Mouse (Mus musculus) forelimb bud, embryonic 11.5 days (tissue): Measurements from ENCODE around the gene Kpna7.
"Not testable (repeated sequence)": the region's sequence is repeated elsewhere in the genome, so short reads cannot be mapped to it uniquely, and the experiment has no call there.

ENCODE experiments used
- DNase-seq: peaks from one replicate; pipeline ENCODE4 v3.0.0-alpha.2; 2012; ENCODE audit warnings: low read depth, low spot score

Gene Kpna7

DNA sequence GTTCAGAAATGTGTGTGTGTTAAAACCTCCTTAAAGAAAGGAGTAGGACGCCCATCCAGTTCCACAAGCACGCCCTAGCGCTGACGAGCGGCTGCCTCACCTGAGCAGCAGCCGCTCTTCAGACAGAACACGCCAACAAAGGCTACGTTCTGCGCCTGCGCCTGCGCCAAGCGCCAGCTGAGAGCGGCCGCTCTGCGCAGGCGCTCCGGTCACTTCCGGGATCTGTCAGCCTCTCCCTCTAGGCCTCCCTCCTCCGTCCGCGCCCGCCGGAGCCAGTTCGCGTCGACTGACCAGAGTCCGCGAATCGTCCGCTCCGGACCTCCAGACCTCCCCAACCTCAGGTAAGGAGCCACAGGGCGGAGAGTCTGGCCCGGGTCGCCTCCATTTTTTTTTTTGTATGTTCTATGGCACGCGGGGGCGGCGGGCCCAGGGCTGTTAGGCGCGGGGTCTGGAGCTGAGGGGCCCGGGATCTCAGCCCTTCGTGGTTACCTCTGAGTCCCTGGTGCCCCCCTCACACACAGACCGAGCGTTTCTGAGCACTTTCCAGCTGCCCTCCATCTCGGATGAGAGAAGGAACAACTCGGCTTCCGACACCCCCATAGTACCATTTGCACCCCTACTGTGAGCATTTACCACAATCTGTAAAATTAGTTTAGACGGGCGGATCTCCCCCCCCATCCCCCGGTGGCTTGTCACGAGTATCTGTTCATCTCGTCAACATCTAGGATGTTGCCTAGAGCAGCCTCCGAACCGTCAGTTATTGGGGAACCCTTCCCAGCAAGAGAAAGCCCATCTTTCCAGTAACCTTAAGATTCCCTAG is at the start of gene Kpna7, which contains the start of gene Arpc1a:
Kpna7 (minus strand) TSS at position 399 of the 820 bp plus-strand sequence.
Arpc1a (plus strand) TSS at position 199 of the 820 bp plus-strand sequence.
- peak; percentile 96 for DNase-seq

DNA sequence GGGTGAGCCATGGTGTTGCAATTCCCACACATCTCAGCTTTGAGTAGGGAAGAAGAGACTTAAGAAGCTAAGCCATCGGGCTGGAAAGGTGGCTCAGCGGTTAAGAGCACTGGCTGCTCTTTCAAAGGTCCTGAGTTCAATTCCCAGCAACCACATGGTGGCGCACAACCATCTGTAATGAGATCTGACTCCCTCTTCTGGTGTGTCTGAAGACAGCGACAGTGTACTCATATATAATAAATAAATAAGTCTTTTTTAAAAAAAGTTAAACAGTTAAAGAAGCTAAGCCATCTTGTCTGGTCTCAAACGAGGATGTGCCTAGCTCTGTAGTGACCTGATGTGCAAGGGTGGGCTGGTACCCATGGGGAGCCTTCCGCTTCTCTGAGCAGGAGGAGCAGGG is 49.4 kb upstream of the Kpna7 start:
- not testable (repeated sequence) for DNase-seq

DNA sequence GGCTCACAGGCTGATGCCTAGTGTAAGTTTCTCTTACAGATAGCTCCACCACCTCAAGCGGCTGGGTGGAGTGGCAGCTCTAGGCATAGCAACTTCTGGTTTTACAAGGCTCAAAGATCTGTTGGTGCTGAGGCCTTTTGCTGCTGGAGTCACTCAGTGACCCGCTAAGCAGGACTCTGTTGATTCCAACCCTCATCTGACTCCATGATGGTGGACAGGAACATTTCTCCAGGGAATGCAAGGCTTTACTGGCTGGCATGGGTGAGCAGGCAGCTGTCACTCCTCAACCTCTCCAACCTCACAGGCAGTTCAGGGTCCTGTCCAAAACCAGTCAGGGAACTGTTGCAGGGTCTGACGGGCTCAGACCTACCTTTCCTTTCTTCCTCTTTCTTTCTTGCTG is 47.2 kb upstream of the Kpna7 start:
- DNase-seq: no peak

DNA sequence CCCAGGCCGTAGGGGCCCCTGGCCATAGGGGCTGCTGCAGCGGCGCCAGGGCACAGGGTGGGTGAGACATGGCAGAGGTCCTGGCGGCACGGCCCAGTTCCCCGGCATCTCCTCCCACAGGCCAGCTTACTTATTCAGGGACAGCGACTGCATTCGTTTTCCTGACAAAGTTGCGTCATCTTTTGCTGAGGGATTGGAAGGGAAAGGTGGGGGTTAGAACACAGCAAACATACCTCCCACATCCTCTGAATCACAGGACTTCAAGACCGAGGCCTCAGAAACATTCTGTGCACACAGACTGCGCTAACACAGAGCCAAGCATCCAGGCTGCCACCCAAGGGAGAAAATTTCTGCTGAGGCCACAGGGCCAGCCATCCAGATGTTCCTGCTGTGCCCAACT is 46.4 kb upstream of the Kpna7 start:
- DNase-seq: no peak

DNA sequence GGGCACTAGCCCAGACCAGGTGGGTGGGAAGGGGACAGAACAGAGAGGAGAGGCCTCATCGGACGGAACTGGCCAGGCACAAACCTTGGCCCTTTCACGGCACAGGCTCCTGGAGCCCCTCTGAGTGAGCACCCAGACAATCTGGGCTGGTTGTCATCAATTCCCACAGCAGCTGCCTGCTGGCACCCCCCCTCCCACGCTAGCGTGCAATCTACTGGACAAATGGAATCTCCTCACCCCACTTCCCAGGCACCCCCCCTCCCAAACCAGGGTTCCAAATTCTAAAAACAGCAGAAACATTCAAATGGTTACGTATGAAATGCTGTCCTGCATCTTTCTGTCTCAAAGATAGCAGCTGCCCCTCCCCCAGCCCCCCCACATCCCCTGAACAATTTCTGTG is 45.9 kb upstream of the Kpna7 start:
- not testable (repeated sequence) for DNase-seq

DNA sequence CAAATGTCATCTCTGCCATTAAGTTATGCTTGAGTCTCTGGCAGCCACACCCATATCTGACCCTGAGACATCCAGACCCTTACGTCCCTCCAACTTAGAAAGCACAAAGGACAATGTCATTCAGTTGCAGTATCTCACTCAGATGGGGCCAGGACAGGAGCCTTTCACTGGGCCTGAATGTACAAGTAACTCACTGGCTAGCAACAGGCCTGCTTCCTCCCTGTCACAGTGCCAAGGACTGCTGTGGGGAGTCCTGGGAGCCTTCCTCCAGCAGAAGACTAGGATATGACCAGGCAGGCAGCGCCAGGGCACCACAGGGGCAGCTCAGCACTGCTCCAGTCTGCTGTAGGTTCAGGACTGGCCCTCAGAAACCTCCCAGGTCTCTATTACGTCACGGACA is 45.3 kb upstream of the Kpna7 start:
- no peak for DNase-seq

DNA sequence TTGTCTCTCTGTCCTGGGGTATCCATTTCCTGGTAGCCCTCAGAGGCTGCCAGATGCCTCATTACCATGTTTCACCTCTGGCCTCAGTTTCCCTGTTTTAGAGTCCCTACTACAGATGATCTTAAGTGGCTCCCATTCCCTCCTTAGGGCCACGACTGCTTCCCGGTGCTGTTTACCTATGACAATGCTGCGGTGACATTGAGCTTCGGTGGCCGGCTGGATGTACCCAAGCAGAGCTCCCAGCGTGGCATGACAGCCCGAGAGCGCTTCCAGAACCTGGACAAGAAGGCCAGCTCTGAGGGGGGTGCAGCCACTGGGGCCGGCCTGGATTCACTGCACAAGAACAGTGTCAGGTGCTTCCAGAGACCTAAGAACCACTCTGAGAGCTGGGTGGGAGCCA is 42.8 kb upstream of the Kpna7 start:
- DNase-seq: no peak

DNA sequence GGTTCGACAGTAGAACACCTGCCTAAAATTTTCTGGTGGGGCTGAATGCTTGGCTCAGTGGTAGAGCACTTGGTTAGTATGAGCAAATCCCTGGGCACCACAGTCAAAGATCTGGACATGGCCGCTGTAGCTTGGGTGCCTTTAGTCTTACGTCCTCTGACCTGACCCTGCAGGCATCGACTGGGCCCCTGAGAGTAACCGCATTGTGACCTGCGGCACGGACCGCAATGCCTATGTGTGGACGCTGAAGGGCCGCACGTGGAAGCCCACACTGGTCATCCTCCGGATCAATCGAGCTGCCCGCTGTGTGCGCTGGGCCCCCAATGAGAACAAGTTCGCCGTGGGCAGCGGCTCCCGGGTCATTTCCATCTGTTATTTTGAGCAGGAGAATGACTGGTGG is 39.6 kb upstream of the Kpna7 start:
- no peak for DNase-seq

DNA sequence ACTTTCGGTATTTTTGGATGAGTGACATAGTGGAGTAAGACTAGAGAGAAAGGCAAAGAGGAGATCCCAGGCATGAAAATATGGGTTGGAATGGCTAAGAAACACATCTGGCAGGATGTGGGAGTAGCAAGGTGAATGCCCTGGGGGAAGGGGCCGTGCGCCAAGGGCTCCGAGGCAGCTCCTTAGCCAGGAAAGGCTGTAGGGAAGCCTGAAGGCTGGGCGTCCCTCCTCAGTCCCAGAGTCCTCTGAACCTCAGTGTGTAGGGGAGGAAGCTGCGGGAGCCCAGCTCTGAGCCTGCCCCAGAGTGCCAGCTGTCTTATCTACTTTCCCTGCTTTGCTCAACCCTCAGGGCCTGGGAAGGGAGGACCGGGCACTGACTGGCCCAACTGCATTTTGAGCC is 37.1 kb upstream of the Kpna7 start:
- DNase-seq: no peak

DNA sequence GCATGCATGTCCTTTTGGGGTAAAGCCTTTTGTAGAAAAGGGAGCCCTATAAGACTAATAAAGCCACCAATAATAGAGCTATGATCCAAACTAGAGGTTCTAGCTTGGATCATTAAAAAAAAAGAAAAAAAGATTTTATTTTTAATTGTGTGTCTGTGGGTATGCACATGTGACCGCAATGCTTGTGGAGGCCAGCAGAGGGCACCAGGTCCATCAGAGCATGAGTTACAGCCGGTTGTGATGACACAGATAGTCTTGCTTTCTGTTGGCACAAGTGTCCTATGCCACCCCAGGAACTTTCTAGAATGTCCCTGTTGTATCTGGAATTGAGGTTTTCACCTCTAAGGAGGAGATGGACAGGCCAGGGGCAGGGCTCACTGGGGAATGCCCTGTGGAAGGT is 35.6 kb upstream of the Kpna7 start:
- DNase-seq: no peak

DNA sequence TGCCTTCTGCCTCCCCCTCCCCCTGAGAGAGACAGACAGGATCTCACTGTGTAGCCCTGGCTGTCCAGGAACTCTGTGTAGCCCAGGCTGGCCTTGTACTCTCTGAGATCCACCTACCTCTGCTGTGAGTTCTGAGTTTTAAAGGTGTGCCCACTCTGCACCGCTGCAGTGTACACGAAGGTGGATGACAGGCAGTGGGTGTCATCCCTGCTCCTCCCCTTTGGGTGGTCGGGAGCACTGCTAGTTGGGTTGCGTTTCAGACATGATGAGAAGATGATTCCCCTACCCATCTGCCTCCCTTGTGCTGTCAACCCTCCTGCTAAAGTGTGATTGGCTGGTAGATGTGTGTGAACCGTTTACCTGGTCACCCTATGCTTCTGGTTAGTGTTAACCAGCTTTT is 34.6 kb upstream of the Kpna7 start:
- no peak for DNase-seq

DNA sequence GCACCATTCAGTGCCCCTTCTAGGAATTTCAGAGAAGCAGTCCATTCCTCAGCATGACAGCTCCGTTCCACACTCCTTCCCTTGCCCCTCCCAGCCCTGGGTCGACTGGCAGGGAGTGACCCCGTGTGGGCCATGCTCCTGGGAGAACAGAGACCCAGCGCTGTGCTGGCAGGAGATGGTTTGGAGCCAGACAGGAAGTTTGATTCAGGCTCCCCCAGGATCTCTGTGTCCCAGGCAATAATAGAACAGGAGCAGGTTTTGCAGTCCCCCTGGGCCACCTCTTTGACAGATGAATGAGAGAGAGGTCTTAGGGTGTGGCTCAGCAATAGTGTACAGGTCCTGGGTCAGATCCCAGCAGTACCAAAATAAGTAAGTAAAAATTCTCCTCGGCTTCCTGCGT is 34.2 kb upstream of the Kpna7 start:
- DNase-seq: no peak

DNA sequence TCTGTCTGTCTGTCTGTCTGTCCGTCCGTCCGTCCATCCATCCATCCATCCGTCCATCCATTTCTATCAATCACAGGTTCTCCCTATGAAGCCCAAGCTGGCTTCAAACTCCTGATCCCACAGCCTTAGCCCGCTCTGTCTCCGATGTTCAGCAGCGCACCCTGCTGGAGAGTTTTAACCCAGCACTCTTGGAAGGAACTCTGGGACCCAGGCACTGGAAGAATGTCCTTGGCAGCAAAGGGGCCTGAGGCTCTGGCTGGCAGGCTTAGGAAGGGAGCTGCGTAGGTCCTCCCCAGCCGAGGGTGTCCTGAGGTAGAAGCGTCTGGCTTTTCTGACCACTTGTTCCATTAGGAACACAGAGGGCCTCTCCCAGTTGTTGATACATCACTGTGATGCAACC is 33.1 kb upstream of the Kpna7 start:
- DNase-seq: peak; percentile 66

DNA sequence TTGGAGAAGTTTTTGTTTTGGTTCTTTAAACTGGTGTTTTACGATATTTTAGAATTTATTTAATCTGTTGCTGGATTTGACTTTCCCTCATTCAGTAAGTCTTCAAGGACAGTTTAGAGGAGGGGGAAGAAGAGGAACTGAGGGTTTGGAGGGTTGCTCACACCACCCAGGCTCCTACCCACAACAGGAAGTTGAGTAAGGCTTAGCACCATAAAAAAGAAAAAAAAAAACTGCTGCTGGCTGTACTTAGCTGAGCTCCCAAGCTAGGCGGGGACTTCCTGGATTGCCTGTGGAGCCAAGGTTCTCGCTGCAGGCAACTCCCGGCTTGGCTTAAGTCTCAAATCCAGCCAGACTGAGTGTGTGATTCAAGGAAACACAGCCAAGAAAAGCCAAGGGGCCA is 32.5 kb upstream of the Kpna7 start:
- no peak for DNase-seq

DNA sequence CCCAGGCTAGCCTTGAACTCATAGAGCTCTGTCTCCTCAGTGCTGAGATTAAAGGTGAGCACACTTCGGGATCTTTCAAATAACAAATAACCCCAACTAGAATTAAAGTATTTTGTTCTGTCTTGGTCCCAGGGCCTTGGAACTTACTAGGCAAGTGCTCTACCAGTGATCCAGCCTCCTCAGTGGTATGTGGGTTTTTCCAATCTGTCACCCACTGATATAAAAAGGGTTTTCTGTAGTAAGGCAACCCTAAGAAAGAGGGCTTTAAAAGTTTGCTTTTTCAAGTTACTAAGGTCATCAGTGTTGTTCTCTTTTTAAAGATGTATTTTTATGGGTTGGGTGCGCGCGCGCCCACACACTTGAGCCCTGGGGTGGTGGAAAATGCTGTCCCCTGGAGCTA is 31.9 kb upstream of the Kpna7 start:
- DNase-seq: no peak

DNA sequence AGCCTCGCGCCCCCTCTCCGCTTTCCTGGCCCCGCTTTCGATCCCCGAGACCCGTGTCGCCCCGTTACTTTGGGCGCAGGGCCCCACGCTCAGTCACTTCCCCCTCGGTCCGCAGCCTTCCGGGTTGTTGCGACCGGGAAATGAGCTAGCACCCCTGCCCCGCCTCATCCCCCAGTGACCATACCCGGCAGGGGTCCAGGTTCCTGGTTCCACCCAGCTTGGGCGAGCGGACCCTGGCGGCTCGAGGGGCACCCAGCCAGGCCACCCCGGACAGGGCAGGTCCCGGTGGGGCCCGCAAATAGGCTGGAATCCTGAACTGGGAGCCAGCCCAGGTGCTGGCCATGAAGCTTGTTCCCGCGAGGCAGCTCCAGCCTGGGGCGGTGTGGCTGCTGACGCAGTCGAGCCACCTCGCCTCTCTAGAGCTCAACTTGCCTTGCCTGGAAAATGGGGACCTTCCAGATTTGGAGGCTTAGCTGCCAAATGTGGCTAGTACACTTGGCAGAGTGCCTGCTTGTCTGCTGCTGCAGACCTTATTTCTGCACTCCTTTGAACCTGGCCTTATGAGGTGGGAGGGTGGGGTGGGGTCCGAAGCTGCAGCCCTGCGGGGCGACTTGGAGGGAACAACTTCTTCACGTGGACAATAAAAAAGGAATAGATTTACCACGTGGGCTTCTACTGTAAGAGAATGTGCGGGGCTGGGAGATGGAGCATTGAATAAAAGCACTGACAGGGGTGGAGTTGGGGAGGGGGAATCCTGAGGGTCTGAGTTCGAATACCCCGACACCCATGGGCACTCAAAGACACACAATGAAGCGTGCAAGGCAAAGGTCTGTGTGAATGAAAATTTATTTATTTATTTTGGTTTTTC is 31.0 kb upstream of the Kpna7 start:
- DNase-seq: no peak

DNA sequence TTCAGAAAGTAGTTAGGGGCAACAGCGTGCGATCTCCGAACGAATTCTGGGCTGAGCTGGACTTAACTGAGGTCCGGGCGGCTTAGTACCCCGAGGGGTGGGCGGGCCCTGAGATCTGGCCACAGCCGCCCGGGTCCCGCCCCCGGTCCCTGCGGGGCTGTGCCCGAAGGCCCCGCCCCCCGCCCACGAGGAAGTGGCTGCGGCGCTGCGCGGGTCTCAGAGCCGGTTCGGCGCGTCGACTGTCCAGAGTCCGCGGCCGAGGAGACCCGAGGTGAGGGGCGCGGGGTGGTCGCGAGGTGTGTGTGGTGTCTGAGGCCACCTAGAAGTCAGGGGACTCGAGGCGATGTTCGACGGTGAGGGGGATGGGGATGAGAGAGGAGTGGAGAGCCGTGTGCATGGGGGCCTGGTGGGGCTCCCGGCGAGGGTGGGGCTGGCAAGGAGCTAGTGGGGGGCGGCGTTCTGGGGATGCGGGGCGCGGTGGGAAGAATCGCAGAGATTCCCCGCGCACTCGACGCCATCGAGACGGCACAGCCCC is 30.3 kb upstream of the Kpna7 start, which contains the start of gene Arpc1b:
Arpc1b (plus strand) TSS at position 145 of the 535 bp plus-strand sequence.
- DNase-seq: peak; percentile 28

DNA sequence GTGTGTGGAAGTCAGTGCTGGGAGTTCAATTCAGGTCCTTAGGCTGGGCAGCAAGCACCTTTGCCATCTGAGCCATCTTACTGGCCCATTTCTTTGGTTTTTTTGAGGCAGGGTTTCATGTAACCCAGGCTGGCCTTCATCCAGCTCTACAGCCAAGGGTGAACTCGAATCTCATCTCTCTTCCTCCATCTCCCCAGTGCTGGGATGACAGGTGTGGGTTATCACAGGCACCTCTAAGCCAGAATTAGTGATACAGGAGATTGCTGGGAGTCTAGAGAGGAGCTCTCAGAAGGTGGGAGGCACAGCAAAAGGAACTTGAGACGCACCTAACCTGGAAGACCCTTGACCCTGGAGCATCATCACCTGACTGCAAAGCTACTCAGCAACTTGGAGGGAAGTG is 29.6 kb upstream of the Kpna7 start:
- DNase-seq: no peak

DNA sequence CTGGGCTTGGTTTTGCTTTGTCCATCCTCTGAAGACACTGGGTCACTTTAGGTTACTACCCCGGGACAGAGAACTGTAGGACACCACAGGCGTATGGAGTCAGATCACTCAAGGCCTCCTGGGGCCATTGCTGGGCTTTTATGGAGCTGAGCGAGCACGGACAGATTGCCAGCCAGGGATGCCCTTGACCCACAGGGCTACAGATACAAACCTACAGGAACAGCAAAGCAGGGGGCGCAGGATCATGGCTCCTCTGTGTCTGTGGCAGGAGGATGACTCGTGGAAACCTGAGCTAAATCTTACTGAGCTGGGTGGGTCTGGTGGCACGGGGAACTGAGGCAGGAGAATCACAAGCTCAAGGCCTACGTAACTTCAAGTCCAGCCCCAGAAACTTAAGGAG is 28.7 kb upstream of the Kpna7 start:
- DNase-seq: no peak

DNA sequence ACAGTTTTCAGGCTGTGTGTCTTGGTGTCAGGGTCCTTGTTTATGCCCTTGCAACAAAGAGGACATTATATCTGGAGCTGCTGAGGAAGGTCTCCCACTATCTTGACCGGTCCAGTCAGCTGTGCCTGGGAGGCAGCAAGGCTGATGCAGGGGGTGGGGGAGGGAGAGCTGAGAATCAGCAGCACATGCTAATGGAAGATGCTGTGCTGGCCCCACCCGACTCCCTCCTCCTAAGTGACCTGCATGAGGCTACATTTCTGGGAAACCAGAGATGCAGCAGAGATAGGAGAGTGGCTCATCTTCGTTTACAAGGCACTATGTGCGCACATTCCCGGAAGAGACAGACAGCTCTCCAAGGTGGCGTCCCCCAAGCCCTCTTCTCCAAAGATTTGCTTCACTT is 26.6 kb upstream of the Kpna7 start:
- no peak for DNase-seq

DNA sequence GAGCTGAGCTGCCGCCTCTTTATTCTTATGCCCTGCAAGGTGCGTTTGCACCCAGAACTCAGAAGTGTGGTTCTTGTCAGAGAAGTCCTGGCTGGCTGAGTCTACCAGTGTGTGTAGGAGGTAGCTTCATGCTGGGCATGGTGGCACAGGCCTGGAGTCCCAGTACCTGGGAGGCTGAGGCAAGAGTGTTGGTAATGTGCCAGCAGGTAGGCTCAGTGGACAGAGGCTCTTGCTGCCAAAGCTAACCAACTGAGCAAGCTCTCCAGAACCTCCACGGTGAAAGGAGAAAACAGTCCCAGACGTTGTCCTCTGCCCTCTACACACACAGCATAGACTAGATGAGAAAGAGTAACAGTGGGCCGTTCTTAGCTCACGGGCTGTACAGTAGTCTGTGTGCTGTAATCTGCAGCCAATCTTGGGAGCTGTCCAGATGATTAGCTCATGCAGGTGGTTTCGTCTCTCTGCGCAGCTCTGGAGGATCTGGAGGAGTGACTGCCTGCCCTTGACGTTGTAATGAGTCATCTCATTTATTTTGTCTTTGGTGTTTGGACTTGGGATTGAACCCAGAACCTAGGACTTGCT is 22.0 kb upstream of the Kpna7 start:
- DNase-seq: no peak

DNA sequence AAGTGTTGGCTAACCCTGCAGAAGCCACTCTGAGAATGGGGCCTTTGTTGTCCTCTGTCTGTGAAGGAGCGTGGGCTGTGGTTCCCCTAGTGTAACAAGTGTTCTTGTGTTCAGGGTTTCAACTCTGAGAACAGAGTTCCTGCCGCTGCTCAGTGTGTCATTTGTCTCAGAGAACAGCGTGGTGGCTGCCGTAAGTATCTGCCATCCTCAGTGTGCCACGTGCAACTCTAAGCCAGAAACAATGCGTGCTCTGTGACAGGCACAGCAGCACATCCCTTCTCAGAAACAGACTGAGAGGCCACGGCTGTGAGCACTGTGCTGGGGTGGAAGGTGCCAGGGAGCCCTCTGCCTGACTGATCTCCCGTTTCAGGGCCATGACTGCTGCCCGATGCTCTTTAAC is 20.5 kb upstream of the Kpna7 start:
- DNase-seq: no peak
